Mouse (Mus musculus) skeletal muscle tissue, adult 2 months (tissue): ENCODE results near the gene Gtpbp2.

ENCODE experiments used
- DNase-seq: peaks from one replicate; pipeline ENCODE4 v3.0.0-alpha.2; 2012; ENCODE audit warnings: low read depth, low spot score

Gtpbp2 gene

DNA sequence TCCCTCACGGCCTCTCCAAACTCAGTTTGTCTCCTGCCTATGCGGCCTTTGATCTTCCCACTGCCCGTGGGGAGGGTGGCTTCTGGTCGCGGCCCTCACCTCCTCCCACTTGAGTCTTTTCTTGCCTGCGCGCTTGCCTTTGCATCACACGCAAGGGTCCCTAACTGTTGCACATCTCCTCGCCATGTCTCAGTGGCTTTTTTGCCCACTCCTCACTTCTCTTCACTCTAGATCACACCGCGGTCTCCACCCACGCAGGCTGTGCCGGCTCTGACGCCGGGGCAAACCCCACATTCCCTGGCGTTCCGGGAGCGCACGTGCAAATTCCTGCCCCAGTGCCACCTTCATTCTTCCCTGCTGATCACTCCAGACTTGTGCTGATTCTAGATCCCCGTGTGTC, 42.2 kb downstream of the Gtpbp2 start:
- no peak for DNase-seq

DNA sequence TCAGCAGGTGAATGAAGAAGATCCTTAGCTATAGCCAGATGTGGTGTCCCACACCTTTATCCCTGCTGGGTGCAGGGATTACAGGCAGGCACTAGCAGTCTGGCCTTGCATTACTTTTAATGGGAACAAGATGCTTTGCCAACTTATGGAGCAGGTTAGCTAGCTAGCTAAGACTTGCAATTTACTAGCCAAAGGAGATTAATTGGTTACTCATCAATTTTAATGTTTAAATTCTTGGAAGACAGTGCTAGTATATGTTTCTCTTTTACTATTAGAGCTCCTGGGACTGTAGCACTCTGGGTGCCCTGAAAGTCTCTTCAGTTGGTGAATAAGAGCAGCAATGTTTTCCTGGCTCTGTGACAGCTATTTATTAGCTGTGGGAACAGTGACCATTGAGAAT, 45.8 kb downstream of the Gtpbp2 start:
- DNase-seq, result no peak

DNA sequence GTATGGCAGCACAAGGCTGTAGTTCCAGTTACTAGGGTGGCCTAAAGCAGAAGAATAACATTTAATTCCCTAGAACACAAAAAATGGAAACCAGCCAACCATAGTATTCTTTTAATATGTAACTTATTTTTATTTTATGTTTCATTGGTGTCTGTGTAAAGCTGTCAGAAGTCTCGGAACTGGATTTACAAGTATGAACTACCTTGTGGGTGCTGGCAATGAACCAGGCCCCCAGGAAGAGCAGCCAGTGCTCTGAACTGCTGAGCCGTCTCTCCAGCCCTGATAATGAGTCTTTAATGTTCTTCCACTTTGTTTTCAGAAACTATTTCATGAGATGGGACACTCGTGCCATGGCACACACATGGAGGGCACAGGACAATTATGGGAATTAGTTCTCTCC, 49.7 kb downstream of the Gtpbp2 start:
- no peak for DNase-seq
